Mouse (Mus musculus) kidney, adult 2 months (tissue): ENCODE results near the gene Bpnt1.

Experiments used
- CTCF ChIP-seq: fragments of 200-500 bp; conservative IDR thresholded peaks from 2 replicates; pipeline ENCODE4 v1.5.1; 2011; ENCODE audit warnings: low read depth, mild to moderate bottlenecking, control low read depth, low read length, moderate library complexity, mixed read lengths; ENCODE audit not compliant: insufficient read depth, insufficient read length
- POLR2A ChIP-seq: fragments of 200-500 bp; IDR thresholded peaks from one replicate; pipeline ENCODE4 v1.6.1; 2011; ENCODE audit warnings: low read depth, low read length, control low read depth

DNA sequence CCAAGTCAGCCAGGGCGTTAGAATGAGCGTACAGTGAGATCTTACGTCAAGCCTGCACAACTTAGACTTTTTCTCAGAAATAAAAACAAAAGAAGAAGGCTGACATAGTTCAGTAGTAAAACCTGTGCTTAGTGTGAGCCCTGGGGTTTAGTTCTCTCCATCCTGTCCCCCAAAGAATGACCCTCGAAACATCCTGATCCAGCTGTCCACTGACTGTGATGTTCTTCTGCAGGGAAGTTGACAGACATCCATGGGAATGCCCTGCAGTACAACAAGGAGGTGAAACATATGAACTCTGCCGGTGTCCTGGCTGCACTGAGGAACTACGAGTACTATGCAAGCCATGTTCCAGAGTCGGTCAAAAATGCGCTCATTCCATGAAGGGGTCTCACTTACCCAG lies 24.3 kb downstream of the Bpnt1 start:
- TF ChIP-seq POLR2A (no peak), CTCF (no peak)
